Mouse (Mus musculus): Measurements from ENCODE around the gene Pde8a. TPM values are rescaled to one million over a fixed set of nuclear protein-coding genes. Genes with fewer than 3 reads are reported as not detected.

The Pde8a gene
- total and polyA plus RNA-seq, 2 experiments from 2014 or later = 1.8 to 2.1 TPM

GRCm38 (mm10) chr7:81255456-81255855 is 42.1 kb downstream of the Pde8a start:
- no peak for ATAC-seq
- WGBS = 69% methylated on average over 3 of the region's 3 CpGs
- Histone ChIP-seq H3K4me3 (ENCODE audit: low read length) (no peak overlapping the region), H3K9ac (replicated peaks; ENCODE audit: low read length) (no peak overlapping the region), H3K27me3 (ENCODE audit: insufficient read depth, low read length) (no peaks in the 10 kb centered on the region), H3K9me3 (ENCODE audit: low read length) (no peaks in the 10 kb centered on the region), H3K36me3 (ENCODE audit: insufficient read depth, low read length) (no peaks in the 10 kb centered on the region), H3K27ac (no peak overlapping the region), H3K4me1 (ENCODE audit: insufficient read depth, low read length) (no peaks in the 10 kb centered on the region), H3K4me2 (ENCODE audit: low read depth, low read length) (no peak overlapping the region)
- DNase-seq (ENCODE audit: low spot score) = peak; percentile 47
- TF ChIP-seq CTCF (IDR thresholded peaks at IDR 0.05; ENCODE audit: low read depth) = no peak

GRCm38 (mm10) chr7:81256773-81257172 is 43.4 kb downstream of the Pde8a start:
- Histone ChIP-seq H3K9me3 (ENCODE audit: low read length) (no peaks in the 10 kb centered on the region), H3K27me3 (ENCODE audit: insufficient read depth, low read length) (no peaks in the 10 kb centered on the region), H3K27ac (no peak overlapping the region), H3K9ac (replicated peaks; ENCODE audit: low read length) (no peak overlapping the region), H3K4me1 (ENCODE audit: insufficient read depth, low read length) (no peaks in the 10 kb centered on the region), H3K36me3 (ENCODE audit: insufficient read depth, low read length) (no peaks in the 10 kb centered on the region), H3K4me3 (ENCODE audit: low read length) (no peak overlapping the region), H3K4me2 (ENCODE audit: low read depth, low read length) (no peak overlapping the region)
- no peak for TF ChIP-seq CTCF (IDR thresholded peaks at IDR 0.05; ENCODE audit: low read depth)
- DNase-seq (ENCODE audit: low spot score) (no peak), ATAC-seq (no peak)
- WGBS = 89% methylated on average over 3 of the region's 3 CpGs

GRCm38 (mm10) chr7:81261548-81261947 is 48.2 kb downstream of the Pde8a start:
- Histone ChIP-seq H3K4me1 (ENCODE audit: insufficient read depth, low read length) (no peaks in the 10 kb centered on the region), H3K27me3 (ENCODE audit: insufficient read depth, low read length) (no peaks in the 10 kb centered on the region), H3K4me2 (ENCODE audit: low read depth, low read length) (no peak overlapping the region), H3K4me3 (ENCODE audit: low read length) (no peak overlapping the region), H3K27ac (no peak overlapping the region), H3K36me3 (ENCODE audit: insufficient read depth, low read length) (no peaks in the 10 kb centered on the region), H3K9me3 (ENCODE audit: low read length) (no peaks in the 10 kb centered on the region), H3K9ac (replicated peaks; ENCODE audit: low read length) (no peak overlapping the region)
- 78% methylated on average over 7 of the region's 7 CpGs for WGBS
- ATAC-seq = no peak
- no peak for TF ChIP-seq CTCF (IDR thresholded peaks at IDR 0.05; ENCODE audit: low read depth)
- DNase-seq (ENCODE audit: low spot score) = no peak

- no peaks in the 10 kb centered on the region for H3K9me3 ChIP-seq (ENCODE audit: low read length)
- H3K4me2 ChIP-seq (ENCODE audit: low read depth, low read length) = no peak overlapping the region
- no peak for ATAC-seq
- H3K36me3 ChIP-seq (ENCODE audit: insufficient read depth, low read length) = no peaks in the 10 kb centered on the region
- 84% methylated on average over 3 of the region's 3 CpGs for WGBS
- H3K4me1 ChIP-seq (ENCODE audit: insufficient read depth, low read length) = no peaks in the 10 kb centered on the region
- H3K27ac ChIP-seq = no peak overlapping the region
- no peak for DNase-seq (ENCODE audit: low spot score)
- no peaks in the 10 kb centered on the region for H3K27me3 ChIP-seq (ENCODE audit: insufficient read depth, low read length)
- no peak for TF ChIP-seq CTCF (IDR thresholded peaks at IDR 0.05; ENCODE audit: low read depth)
- H3K9ac ChIP-seq (replicated peaks; ENCODE audit: low read length) = no peak overlapping the region
- H3K4me3 ChIP-seq (ENCODE audit: low read length) = no peak overlapping the region
These were observed 59.5 kb downstream of the Pde8a start for GRCm38 (mm10) chr7:81272908-81273307.

- no peak for DNase-seq (ENCODE audit: low spot score)
- no peaks in the 10 kb centered on the region for H3K4me1 ChIP-seq (ENCODE audit: insufficient read depth, low read length)
These were observed 65.6 kb downstream of the Pde8a start for GRCm38 (mm10) chr7:81278966-81279365.

GRCm38 (mm10) chr7:81281240-81281639 is 67.8 kb downstream of the Pde8a start:
- H3K9ac ChIP-seq (replicated peaks; ENCODE audit: low read length) = no peak overlapping the region
- no peaks in the 10 kb centered on the region for H3K4me1 ChIP-seq (ENCODE audit: insufficient read depth, low read length)
- H3K27me3 ChIP-seq (ENCODE audit: insufficient read depth, low read length) = no peaks in the 10 kb centered on the region
- no peak overlapping the region for H3K27ac ChIP-seq
- H3K9me3 ChIP-seq (ENCODE audit: low read length) = no peaks in the 10 kb centered on the region
- WGBS = 95% methylated on average over 1 of the region's 1 CpGs
- no peak overlapping the region for H3K4me3 ChIP-seq (ENCODE audit: low read length)
- H3K36me3 ChIP-seq (ENCODE audit: insufficient read depth, low read length) = no peaks in the 10 kb centered on the region
- no peak overlapping the region for H3K4me2 ChIP-seq (ENCODE audit: low read depth, low read length)
- ATAC-seq (no peak), DNase-seq (ENCODE audit: low spot score) (no peak)
- TF ChIP-seq CTCF (IDR thresholded peaks at IDR 0.05; ENCODE audit: low read depth) = no peak

More at GRCm38 (mm10) chr7:81278966-81279365, 65.6 kb downstream of the Pde8a start:
- 90% methylated on average over 6 of the region's 6 CpGs for WGBS
- Histone ChIP-seq H3K27ac (no peak overlapping the region), H3K27me3 (ENCODE audit: insufficient read depth, low read length) (no peaks in the 10 kb centered on the region), H3K4me3 (ENCODE audit: low read length) (no peak overlapping the region), H3K9me3 (ENCODE audit: low read length) (no peaks in the 10 kb centered on the region), H3K36me3 (ENCODE audit: insufficient read depth, low read length) (no peaks in the 10 kb centered on the region), H3K4me2 (ENCODE audit: low read depth, low read length) (no peak overlapping the region), H3K9ac (replicated peaks; ENCODE audit: low read length) (no peak overlapping the region)
- TF ChIP-seq CTCF (IDR thresholded peaks at IDR 0.05; ENCODE audit: low read depth) = no peak
- ATAC-seq = no peak

GRCm38 (mm10) chr7:81286456-81286855 is 73.1 kb downstream of the Pde8a start:
- Histone ChIP-seq H3K9ac (replicated peaks; ENCODE audit: low read length) (no peak overlapping the region), H3K27ac (no peak overlapping the region), H3K9me3 (ENCODE audit: low read length) (no peaks in the 10 kb centered on the region), H3K4me2 (ENCODE audit: low read depth, low read length) (no peak overlapping the region), H3K36me3 (ENCODE audit: insufficient read depth, low read length) (no peaks in the 10 kb centered on the region), H3K4me3 (ENCODE audit: low read length) (no peak overlapping the region), H3K27me3 (ENCODE audit: insufficient read depth, low read length) (no peaks in the 10 kb centered on the region), H3K4me1 (ENCODE audit: insufficient read depth, low read length) (no peaks in the 10 kb centered on the region; the same call in 1 of the 2 replicates)
- no peak for TF ChIP-seq CTCF (IDR thresholded peaks at IDR 0.05; ENCODE audit: low read depth)
- 44% methylated on average over 7 of the region's 7 CpGs for WGBS
- ATAC-seq (no peak), DNase-seq (ENCODE audit: low spot score) (no peak)

Data from hindbrain, postnatal 0 days (tissue).